Mouse (Mus musculus): ENCODE results near the gene Trpm2.

GRCm38 (mm10) chr10:78019291-78019690 is 48.9 kb upstream of the Trpm2 start:
- TF ChIP-seq MAX (IDR thresholded peaks at IDR 0.05; ENCODE audit: low read depth) = no peak
- no peak for TF ChIP-seq POLR2A (IDR thresholded peaks at IDR 0.05; ENCODE audit: insufficient read length, low read depth)
- no peak for TF ChIP-seq TCF12 (IDR thresholded peaks at IDR 0.05; ENCODE audit: insufficient read depth, poor library complexity, severe bottlenecking)

Data from myocyte (in vitro differentiated cells).